Mouse (Mus musculus) adrenal gland, adult 8-10 months (tissue): ENCODE measurements at regions not wholly inside any gene's neighbourhood (a gene's known extent, or its start where the extent isn't known, plus 50 kb on each side); places are given as distances from the start of the nearest gene placed in this dataset.

Source experiments
- DNase-seq: peaks from one replicate; pipeline ENCODE4 v3.0.0; 2022

GRCm38 (mm10) chr10:21483373-21483772, 106.3 kb downstream of the Aldh8a1 start:
- DNase-seq: no peak

- no peak for DNase-seq
Observed at GRCm38 (mm10) chr10:21488374-21488930, 104.5 kb upstream of the 1700020N01Rik start.

GRCm38 (mm10) chr10:21490910-21491309, 102.0 kb upstream of the 1700020N01Rik start:
- no peak for DNase-seq

GRCm38 (mm10) chr10:21492254-21492894, 100.6 kb upstream of the 1700020N01Rik start:
- DNase-seq: no peak

GRCm38 (mm10) chr10:21494536-21494935, 98.4 kb upstream of the 1700020N01Rik start:
- no peak for DNase-seq

- no peak for DNase-seq
Observed at GRCm38 (mm10) chr10:21497110-21497509, 95.8 kb upstream of the 1700020N01Rik start.

- DNase-seq: no peak
Observed at GRCm38 (mm10) chr10:21498143-21498542, 94.8 kb upstream of the 1700020N01Rik start.

GRCm38 (mm10) chr10:21501658-21502057, 91.3 kb upstream of the 1700020N01Rik start:
- no peak for DNase-seq

GRCm38 (mm10) chr10:21504431-21504830, 88.5 kb upstream of the 1700020N01Rik start:
- no peak for DNase-seq

- DNase-seq: no peak
Observed at GRCm38 (mm10) chr10:21511386-21511785, 81.6 kb upstream of the 1700020N01Rik start.

GRCm38 (mm10) chr10:21512486-21512885, 80.5 kb upstream of the 1700020N01Rik start:
- no peak for DNase-seq

GRCm38 (mm10) chr10:21517721-21518120, 75.2 kb upstream of the 1700020N01Rik start:
- DNase-seq: no peak

- DNase-seq: no peak
Observed at GRCm38 (mm10) chr10:21520854-21521253, 72.1 kb upstream of the 1700020N01Rik start.

GRCm38 (mm10) chr10:21525555-21525954, 67.4 kb upstream of the 1700020N01Rik start:
- DNase-seq: no peak

- no peak for DNase-seq
Observed at GRCm38 (mm10) chr10:21528396-21528795, 64.5 kb upstream of the 1700020N01Rik start.

- no peak for DNase-seq
Observed at GRCm38 (mm10) chr10:21529098-21529749, 63.7 kb upstream of the 1700020N01Rik start.

- no peak for DNase-seq
Observed at GRCm38 (mm10) chr10:21532142-21532541, 60.8 kb upstream of the 1700020N01Rik start.

- no peak for DNase-seq
Observed at GRCm38 (mm10) chr10:21535631-21536030, 57.3 kb upstream of the 1700020N01Rik start.

GRCm38 (mm10) chr10:21538481-21538880, 54.5 kb upstream of the 1700020N01Rik start:
- DNase-seq: no peak
